Mouse (Mus musculus) heart, adult 2 months (tissue): ENCODE measurements at regions not wholly inside any gene's neighbourhood (a gene's known extent, or its start where the extent isn't known, plus 50 kb on each side); places are given as distances from the start of the nearest gene placed in this dataset.

Experiments
- DNase-seq, 2 experiments: peaks; one replicate each; pipeline ENCODE4 v3.0.0; 2021
- H3K27ac ChIP-seq: fragments of 200-600 bp; 2 replicates; pipeline ENCODE4 v1.8.1; 2022
- H3K27me3 ChIP-seq: fragments of 200-500 bp; 2 replicates; pipeline ENCODE4 v1.6.1; 2012; ENCODE audit warnings: mild to moderate bottlenecking, low read length, inconsistent platforms, mixed read lengths; ENCODE audit not compliant: control insufficient read depth, insufficient read depth
- H3K36me3 ChIP-seq: fragments of 200-500 bp; 2 replicates; pipeline ENCODE4 v1.6.1; 2012; ENCODE audit warnings: low read length, inconsistent platforms; ENCODE audit not compliant: control insufficient read depth, insufficient read depth
- H3K4me1 ChIP-seq: fragments of 200-500 bp; 2 replicates; pipeline ENCODE4 v1.6.1; 2011; ENCODE audit warnings: low read length; ENCODE audit not compliant: control insufficient read depth, insufficient read depth
- H3K4me3 ChIP-seq: fragments of 200-600 bp; 2 replicates; pipeline ENCODE4 v1.8.1; 2022
- H3K79me2 ChIP-seq: fragments of 200-500 bp; replicated peaks from 2 replicates; pipeline ENCODE4 v1.6.1; 2012; ENCODE audit warnings: mild to moderate bottlenecking, inconsistent platforms, low read length, moderate library complexity, mixed read lengths; ENCODE audit not compliant: control insufficient read depth, insufficient read depth
- H3K9ac ChIP-seq: fragments of 200-500 bp; 2 replicates; pipeline ENCODE4 v1.6.1; 2012; ENCODE audit warnings: low read depth, mild to moderate bottlenecking, control low read depth, inconsistent platforms, low read length, mixed read lengths
- CTCF ChIP-seq: fragments of 200-600 bp; IDR thresholded peaks from 2 replicates; pipeline ENCODE4 v1.8.1; 2022; ENCODE audit warnings: antibody characterized with exemption, mild to moderate bottlenecking, moderate library complexity
- EP300 ChIP-seq: fragments of 200-500 bp; IDR thresholded peaks from 2 replicates; pipeline ENCODE4 v1.6.1; 2011; ENCODE audit warnings: low read depth, low read length, control low read depth; ENCODE audit not compliant: insufficient read depth
- POLR2A ChIP-seq: fragments of 200-500 bp; IDR thresholded peaks from 2 replicates; pipeline ENCODE4 v1.6.1; 2011; ENCODE audit warnings: mild to moderate bottlenecking, low read depth, low read length, control low read depth; ENCODE audit not compliant: insufficient read depth
- WGBS: fragments of 180-500 bp; shearing (Covaris S2); methylation state at CpG from one replicate; pipeline ENCODE4 v1.1.7; 2018; 5-methylcytosine and 5-hydroxymethylcytosine counted together
- intact Hi-C: fragments of 180-260 bp; cut with DNase I; formaldehyde crosslinking; loops from one replicate; pipeline ENCODE4 v1.15.1; 2025

DNA sequence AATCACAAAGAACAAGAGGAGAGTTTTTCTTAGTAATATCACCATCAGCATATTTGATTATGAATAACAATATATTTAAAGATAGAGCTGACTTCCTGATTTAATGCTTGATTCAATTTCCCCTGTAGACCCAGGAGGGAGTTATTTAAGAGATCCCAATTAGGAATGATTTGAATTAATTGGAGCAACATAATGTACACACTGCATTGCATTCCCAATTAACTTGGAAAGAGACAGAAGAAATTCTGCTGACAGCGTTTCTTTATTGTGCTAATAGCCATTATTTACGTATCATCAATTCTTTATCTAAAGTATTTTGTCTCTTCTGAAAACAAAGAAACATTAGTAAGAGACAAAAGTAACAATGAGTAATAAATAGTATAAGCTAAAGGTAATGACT, 1491.2 kb upstream of the Cited2 start:
- H3K4me1 ChIP-seq = no peaks in the 10 kb centered on the region
- no peaks in the 10 kb centered on the region for H3K27me3 ChIP-seq
- H3K4me3 ChIP-seq = no peak overlapping the region
- no peak for DNase-seq
- WGBS = 94% methylated on average over 2 of the region's 2 CpGs
- TF ChIP-seq CTCF (no peak), POLR2A (no peak), EP300 (no peak)
- intact Hi-C loops = no loop called here
- no peaks in the 10 kb centered on the region for H3K36me3 ChIP-seq
- H3K79me2 ChIP-seq = no peaks in the 10 kb centered on the region
- H3K27ac ChIP-seq = no peak overlapping the region
- H3K9ac ChIP-seq = no peak overlapping the region

DNA sequence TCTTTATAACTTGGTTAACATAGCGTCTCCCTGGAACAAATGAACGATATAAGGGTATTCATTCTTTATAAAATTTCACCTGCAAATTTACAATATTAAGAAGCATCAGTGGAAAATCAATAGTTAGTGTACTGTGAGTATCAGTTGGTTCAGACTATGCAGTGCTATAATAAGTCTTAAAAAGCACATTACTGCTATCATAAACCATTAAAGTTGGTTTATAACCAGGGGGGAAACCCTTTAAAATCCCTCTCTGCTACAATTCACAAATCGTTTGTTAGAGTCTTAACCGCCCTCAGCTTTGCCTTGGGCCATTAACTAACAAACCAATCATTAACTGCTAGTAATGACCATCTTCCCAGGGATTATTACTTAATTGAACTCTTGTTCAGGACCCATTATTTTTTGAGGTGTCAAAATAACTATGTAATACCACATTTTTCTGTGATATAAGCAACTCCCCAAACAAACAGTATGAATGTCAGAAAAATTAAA, 1489.4 kb upstream of the Cited2 start:
- no peaks in the 10 kb centered on the region for H3K27me3 ChIP-seq
- no peak for DNase-seq
- intact Hi-C loops = no loop called here
- H3K27ac ChIP-seq = no peak overlapping the region
- H3K9ac ChIP-seq = no peak overlapping the region
- no peaks in the 10 kb centered on the region for H3K36me3 ChIP-seq
- H3K79me2 ChIP-seq = no peaks in the 10 kb centered on the region
- H3K4me1 ChIP-seq = no peaks in the 10 kb centered on the region
- H3K4me3 ChIP-seq = no peak overlapping the region
- no peak for TF ChIP-seq POLR2A
- WGBS = 89% methylated on average over 4 of the region's 4 CpGs

DNA sequence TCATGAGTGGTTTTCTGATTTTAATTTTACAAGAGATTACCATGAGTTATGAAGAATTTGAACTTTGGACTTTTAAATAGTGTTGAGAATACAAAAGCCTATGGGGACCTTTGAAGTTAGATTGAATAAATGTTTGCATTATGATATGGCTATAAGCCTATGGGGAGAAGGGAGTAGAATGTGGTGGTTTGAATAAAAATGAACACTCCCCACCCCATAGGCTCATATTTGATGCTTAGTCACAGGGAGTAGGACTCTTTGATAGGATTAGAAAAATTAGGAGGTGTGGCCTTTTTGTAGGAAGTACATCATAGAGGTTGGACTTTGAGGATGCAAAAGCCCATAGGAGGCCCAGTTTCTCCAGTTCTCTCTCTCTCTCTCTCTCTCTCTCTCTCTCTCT, 1466.7 kb upstream of the Cited2 start:
- DNase-seq = no peak
- no peak for TF ChIP-seq POLR2A
- TF ChIP-seq CTCF = no peak
- no peak for TF ChIP-seq EP300
- no peaks in the 10 kb centered on the region for H3K36me3 ChIP-seq
- no peaks in the 10 kb centered on the region for H3K4me1 ChIP-seq
- no peak overlapping the region for H3K9ac ChIP-seq
- H3K27ac ChIP-seq = no peak overlapping the region
- intact Hi-C loops = no loop called here
- no peak overlapping the region for H3K4me3 ChIP-seq
- no peaks in the 10 kb centered on the region for H3K27me3 ChIP-seq
- no peaks in the 10 kb centered on the region for H3K79me2 ChIP-seq

DNA sequence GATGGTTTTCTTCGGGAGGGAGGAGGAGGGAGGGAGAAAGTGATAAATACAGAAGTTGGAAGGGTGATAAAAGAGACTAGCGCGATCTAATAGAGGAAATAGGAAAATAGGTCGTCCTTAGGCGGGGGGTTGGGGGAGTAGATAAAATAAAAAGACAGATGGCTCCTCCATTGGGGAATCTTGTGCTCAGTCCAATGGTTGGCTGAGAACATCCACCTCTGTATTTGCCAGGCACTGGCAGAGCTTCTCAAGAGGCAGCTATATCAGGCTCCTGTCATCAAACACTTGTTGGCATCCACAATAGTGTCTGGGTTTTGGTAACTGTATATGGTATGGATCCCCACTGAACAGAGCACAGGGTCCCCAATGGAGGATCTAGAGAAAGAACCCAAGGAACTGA, 1450.2 kb upstream of the Cited2 start:
- no peak overlapping the region for H3K9ac ChIP-seq
- H3K27ac ChIP-seq = no peak overlapping the region
- intact Hi-C loops = no loop called here
- WGBS = 65% methylated on average over 5 of the region's 5 CpGs
- no peaks in the 10 kb centered on the region for H3K36me3 ChIP-seq
- no peaks in the 10 kb centered on the region for H3K79me2 ChIP-seq
- no peaks in the 10 kb centered on the region for H3K4me1 ChIP-seq
- TF ChIP-seq POLR2A = no peak
- TF ChIP-seq CTCF = no peak
- TF ChIP-seq EP300 = no peak
- H3K4me3 ChIP-seq = no peak overlapping the region
- DNase-seq = no peak
- H3K27me3 ChIP-seq = no peaks in the 10 kb centered on the region

DNA sequence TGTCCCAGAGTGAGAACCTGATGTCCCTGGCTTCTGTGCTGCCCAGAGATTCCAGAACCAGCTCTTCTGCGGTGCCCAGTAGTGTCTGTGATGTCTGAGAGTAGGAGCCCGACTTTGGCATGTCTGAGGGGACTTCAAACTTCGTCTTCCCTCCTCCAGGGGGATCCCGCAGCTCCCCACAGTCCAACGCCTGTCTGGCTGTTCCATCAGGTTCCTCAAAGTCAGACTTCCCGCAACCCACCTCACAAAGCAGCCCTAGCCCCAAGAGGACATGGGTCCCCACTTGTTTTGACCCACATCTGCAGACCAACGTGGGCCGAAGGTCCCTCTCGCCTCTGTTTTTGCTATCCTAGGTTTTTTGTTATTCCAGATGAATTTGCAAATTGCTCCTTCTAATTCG, 1406.0 kb upstream of the Cited2 start:
- Histone ChIP-seq H3K9ac (no peak overlapping the region), H3K4me1 (no peaks in the 10 kb centered on the region), H3K27me3 (no peaks in the 10 kb centered on the region), H3K79me2 (no peaks in the 10 kb centered on the region), H3K36me3 (no peaks in the 10 kb centered on the region), H3K27ac (no peak overlapping the region), H3K4me3 (no peak overlapping the region)
- TF ChIP-seq CTCF (no peak), POLR2A (no peak), EP300 (no peak)
- WGBS = 82% methylated on average over 10 of the region's 10 CpGs
- intact Hi-C loops = no loop called here
- no peak for DNase-seq

DNA sequence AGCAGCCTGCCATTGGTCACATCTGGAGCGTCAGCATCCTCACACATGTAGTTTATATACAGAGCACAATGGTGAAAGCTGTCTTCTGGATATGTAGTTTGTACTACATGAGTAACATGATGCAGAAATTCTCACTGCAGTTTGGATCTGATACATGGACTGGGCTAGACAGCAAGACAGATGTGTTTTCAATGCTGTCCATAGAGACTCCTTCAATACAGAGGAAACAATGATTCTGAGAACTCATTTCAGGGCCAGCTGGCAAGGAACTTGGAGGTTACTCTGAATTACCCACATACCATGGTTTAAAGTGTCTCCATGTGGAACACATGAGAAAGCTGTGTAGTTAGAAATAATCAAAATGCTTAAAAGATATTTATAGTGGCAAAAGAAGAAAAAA, 1385.5 kb upstream of the Cited2 start:
- TF ChIP-seq EP300 (no peak), POLR2A (no peak), CTCF (no peak)
- no peak for DNase-seq
- 83% methylated on average over 1 of the region's 1 CpGs for WGBS
- no peak overlapping the region for H3K27ac ChIP-seq
- H3K79me2 ChIP-seq = no peaks in the 10 kb centered on the region
- H3K4me3 ChIP-seq = no peak overlapping the region
- H3K9ac ChIP-seq = no peak overlapping the region
- intact Hi-C loops = no loop called here
- H3K27me3 ChIP-seq = no peaks in the 10 kb centered on the region
- H3K36me3 ChIP-seq = no peaks in the 10 kb centered on the region
- H3K4me1 ChIP-seq = no peaks in the 10 kb centered on the region; the same call in 1 of the 2 replicates
